Mouse (Mus musculus) urinary bladder, postnatal 25 days (tissue): ENCODE measurements around the gene Wdr37.

Experiments
- DNase-seq: peaks from one replicate; pipeline ENCODE4 v3.0.0; 2022; ENCODE audit warnings: low spot score

Gene Wdr37

GRCm38 (mm10) chr13:8839937-8840336 lies 31.8 kb downstream of the Wdr37 start:
- DNase-seq = no peak

- no peak for DNase-seq
Observed at GRCm38 (mm10) chr13:8839111-8839510, 32.6 kb downstream of the Wdr37 start.

DNA sequence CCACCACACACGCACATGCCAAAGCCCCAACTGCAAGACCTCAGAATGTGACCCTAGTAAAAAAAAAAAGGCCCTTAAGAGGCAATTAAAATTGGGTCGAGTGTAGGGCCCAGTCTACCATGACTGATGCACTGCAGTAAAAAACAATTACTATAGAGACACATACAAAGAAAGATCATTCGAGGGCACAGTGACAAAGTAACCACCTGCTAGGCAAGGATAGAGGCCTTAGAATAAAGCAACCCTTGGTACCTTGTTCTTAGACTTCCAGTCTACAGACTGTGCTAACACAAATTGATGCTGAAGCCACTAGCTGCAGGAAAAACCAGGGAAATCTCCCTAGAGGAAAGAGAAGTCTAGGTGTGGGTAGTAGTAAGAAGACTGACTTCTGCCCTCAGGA lies 33.3 kb downstream of the Wdr37 start:
- DNase-seq = no peak

DNA sequence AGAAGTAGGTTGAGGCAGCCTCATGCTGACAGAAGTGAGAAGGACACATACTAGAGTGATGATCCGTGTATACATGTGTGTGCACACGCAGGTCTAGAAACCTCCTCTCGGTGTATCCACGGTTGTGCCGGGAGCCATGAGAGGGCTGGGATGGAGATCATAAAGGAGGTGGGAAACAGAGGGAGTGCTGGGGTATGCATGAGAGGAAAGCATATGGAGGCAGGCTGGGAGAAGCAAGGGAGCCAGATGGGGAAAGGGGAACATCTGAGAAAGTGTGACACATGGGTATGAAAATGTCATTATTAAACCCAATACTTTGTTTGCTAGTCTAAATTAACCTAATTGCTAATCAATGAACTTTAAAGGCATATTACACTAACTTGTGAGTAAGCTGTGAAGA lies 37.1 kb downstream of the Wdr37 start:
- DNase-seq = no peak

DNA sequence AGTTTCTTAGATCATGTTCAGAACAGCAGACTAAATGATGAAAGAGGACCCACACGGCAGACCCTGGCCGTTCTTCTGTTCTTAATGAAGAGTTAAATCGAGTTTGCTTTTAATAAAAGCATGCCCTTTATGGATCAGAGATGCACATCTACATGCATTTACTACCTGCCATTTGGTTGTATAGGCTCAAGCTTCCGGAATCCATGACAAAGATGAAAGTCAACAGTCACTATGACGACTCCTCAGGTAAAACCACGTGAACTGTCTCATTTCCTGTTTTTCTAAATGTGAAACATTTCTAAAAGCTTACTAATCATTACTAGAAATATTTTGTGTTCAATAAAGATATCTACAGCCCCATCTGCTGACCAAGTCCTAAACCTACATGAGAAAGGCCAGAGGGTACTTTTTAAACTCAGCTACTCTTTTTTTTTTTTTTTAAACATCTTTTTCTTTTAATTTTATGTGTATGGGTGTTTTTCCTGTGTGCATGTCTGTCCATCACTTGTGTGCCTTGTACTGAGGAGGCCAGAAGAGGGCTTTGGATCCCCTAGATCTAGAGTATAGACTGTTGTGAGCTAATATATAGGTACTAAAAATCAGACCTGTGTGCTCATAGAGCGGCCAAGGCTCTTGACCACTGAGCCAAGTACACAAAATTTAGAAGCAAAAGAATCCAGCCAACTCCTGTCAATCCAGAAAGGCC lies 40.0 kb downstream of the Wdr37 start:
- DNase-seq = no peak

DNA sequence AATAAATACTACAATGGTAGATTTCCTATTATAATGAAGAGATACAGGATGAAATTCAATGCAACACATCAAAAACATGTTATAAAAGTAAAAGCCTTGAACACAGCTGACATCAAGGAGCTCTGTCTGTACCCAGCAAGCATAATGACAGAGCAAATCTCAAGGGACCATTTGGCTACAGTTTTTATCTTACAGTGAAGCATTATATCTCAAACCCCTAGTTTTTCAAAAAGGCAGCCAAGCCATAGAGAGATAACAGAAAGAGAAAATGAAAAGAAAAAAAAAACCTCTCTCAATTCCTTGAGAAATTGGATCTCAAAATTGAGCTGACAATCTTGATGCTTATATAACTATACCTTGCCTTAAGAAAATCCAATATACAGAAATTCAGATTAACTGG lies 41.0 kb downstream of the Wdr37 start:
- DNase-seq = no peak

DNA sequence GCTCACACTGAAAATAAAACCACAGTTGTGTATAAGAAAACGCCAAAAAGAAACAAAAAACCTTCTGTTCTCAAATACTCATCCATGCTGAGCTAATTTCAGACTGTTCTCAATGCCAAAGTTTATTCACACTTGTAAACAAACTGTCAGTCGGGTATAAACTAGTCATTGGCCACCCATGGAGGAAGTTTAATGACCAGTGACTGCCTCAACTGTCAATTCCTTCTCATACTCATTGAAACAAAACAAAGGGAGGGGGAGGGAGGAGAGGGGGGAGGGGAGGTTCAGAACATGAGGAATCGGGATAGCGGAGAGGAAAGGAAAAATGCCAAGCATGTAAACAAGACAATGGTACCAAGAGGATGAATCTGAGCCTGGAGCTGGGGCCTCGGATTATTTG lies 41.9 kb downstream of the Wdr37 start:
- no peak for DNase-seq

GRCm38 (mm10) chr13:8828946-8829345 lies 42.8 kb downstream of the Wdr37 start:
- DNase-seq = no peak

DNA sequence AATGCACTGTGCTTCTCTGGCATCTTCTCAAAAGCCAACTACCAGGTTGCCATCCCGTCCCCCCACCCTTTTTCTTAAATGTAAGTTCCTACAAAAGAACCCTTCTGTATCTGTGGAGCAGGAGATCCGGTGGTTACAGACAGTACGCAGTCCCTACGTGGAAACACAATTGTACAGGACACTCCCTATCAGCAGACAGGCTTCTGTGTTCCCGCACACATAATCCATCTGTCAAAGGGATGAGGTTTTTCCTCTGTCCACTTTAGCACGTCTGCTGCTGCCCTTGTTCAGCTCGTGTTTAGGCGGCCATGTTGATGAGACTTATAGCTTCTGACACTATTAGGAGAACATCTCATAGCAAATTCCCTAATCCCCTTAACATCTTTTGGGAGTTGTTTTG lies 48.2 kb downstream of the Wdr37 start:
- no peak for DNase-seq

- DNase-seq = no peak
Observed at GRCm38 (mm10) chr13:8823120-8823519, 48.6 kb downstream of the Wdr37 start.

GRCm38 (mm10) chr13:8822201-8822600 lies 49.5 kb downstream of the Wdr37 start:
- no peak for DNase-seq

GRCm38 (mm10) chr13:8805931-8806330 lies 65.8 kb downstream of the Wdr37 start:
- no peak for DNase-seq

DNA sequence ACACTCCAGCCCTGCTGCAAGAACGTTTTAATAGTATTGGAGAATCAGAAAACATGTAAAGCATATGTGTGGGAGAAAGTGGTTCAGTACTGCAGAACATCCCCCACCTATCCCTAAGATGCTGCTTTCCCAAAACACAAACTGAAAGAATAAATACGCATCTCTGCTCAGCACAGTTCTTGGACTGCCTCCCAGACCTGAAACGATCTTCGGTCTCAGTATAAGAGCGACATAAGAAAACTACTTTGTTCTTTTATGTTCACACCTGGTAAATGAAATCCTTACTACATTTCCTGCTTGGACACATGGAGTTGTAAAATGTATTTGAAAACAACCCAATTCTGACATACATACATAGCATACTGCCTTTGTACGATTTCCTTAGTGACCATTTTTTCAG lies 71.1 kb downstream of the Wdr37 start:
- no peak for DNase-seq

- DNase-seq = no peak
Observed at GRCm38 (mm10) chr13:8793217-8793616, 78.5 kb downstream of the Wdr37 start.

- peak; percentile 26 for DNase-seq
Observed at GRCm38 (mm10) chr13:8785185-8785584, 86.5 kb downstream of the Wdr37 start.

GRCm38 (mm10) chr13:8784308-8785061 lies 87.2 kb downstream of the Wdr37 start:
- DNase-seq = no peak

DNA sequence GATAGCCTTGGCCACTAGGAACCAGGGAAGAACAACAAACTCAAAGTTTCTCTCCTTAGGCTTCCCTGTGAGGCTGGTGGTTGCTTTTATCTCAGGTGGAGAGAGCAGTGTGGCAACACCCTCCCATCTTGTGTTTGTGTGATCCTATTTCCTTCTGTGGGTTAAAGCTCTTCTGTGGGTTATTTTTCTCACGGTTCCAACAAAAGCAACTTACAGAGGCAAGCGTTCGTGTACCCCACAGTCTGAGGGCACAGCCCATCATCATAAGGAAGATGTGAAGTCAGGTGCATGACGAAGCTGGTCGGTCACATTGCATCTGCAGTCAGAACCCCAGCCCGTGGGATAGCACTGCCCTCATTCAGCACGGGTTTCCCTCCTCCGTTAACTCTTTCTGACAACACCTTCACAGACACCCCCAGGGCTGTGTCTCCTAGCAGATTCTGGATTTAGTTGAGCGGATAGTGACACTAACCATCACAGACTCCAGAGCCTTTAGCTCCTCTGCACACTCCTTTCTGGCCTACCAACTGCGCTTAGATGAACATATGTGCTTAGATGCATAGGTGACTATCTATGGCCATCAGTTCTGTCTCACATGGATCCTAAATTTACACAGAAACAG lies 87.9 kb downstream of the Wdr37 start:
- DNase-seq = no peak

- no peak for DNase-seq
Observed at GRCm38 (mm10) chr13:8782636-8783035, 89.1 kb downstream of the Wdr37 start.

DNA sequence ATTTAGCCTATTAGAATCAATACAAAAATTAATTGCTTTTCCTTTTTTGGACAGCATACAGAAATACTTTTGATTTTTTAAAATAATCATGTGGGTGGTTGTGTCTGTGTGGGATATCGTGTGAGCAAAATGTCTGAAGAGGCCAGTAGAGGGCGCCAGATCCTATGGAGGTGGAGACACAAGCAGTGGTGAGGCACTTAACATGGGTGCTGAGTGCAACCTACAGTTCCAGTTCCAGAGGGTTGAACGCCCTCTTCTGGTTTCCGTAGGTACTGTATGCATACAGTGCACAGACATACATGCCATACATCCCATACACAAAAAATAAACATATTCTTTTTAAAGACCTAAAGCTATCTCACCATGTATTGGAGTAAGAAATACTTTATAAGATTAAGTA lies 91.3 kb downstream of the Wdr37 start:
- peak; percentile 14 for DNase-seq

DNA sequence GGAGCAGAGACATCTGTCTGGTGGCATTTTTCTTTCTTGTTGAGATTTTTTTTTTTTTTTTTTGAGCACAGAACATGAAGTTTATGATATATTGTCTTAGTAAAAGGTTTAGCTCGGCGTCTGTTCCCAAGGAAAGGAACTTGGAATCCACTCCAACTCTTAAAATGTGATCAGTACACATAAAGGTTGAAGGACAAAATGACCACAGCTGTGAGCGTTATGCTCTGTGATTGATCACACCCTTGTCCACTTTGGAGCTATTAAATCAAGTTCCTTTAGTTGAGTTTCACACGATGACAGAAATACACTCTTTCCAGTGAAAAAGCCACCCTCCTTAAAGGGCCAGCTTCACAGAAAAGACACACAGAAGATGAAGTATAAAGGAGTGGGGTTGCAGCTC lies 101.1 kb downstream of the Wdr37 start:
- DNase-seq = no peak

- DNase-seq = no peak
Observed at GRCm38 (mm10) chr13:8769654-8770227, 102.0 kb downstream of the Wdr37 start.

DNA sequence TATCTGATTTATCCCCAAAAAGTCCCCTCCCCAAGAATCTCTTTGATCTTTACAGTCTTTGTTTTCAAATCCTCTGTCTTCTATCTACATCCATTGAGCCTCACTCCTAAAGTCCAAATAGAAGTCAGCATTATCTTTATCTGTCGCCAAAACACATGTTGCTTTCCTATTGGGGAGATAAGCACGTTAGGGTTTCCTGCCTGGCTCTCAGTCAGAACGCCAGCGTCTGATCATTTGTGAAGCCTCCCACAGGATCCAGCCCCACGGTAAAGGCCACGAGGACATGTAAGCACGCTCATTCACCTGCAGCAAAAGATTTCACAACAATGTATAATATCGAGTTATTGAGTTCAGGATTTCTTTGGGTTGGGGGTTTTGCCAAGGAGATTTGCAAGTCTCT lies 110.8 kb downstream of the Wdr37 start:
- DNase-seq = no peak
